Mouse (Mus musculus): ENCODE results near the gene Gpc2. TPM values are rescaled to one million over a fixed set of nuclear protein-coding genes. Genes with fewer than 3 reads are reported as not detected.

The Gpc2 gene
- polyA plus RNA-seq, 1 experiment from 2014 or later: 23.9 TPM

GRCm38 (mm10) chr5:138241511-138241910 lies 38.3 kb downstream of the Gpc2 start:
- H3K4me3 ChIP-seq (ENCODE audit: low read depth, low read length): no peak overlapping the region
- ATAC-seq (ENCODE audit: low FRiP score) (no peak), DNase-seq (ENCODE audit: low spot score) (no peak)
- H3K9me3 ChIP-seq (ENCODE audit: control insufficient read depth, low read length): no peaks in the 10 kb centered on the region
- H3K4me2 ChIP-seq (replicated peaks; ENCODE audit: low read depth, low read length): no peak overlapping the region
- no peaks in the 10 kb centered on the region for H3K27me3 ChIP-seq (ENCODE audit: control insufficient read depth, insufficient read depth, low read length)
- no peak overlapping the region for H3K27ac ChIP-seq (ENCODE audit: low read depth, low read length)
- 31% methylated on average over 2 of the region's 2 CpGs for WGBS
- no peak overlapping the region for H3K9ac ChIP-seq (ENCODE audit: low read depth, low read length)
- no peaks in the 10 kb centered on the region for H3K4me1 ChIP-seq (replicated peaks; ENCODE audit: control insufficient read depth, insufficient read depth, low read length)
- no peaks in the 10 kb centered on the region for H3K36me3 ChIP-seq (ENCODE audit: control insufficient read depth, insufficient read depth, low read length)

GRCm38 (mm10) chr5:138234224-138234623 lies 45.6 kb downstream of the Gpc2 start:
- ATAC-seq (ENCODE audit: low FRiP score): no peak
- Histone ChIP-seq H3K36me3 (ENCODE audit: control insufficient read depth, insufficient read depth, low read length) (no peaks in the 10 kb centered on the region), H3K27me3 (ENCODE audit: control insufficient read depth, insufficient read depth, low read length) (no peaks in the 10 kb centered on the region), H3K4me3 (ENCODE audit: low read depth, low read length) (no peak overlapping the region), H3K4me1 (replicated peaks; ENCODE audit: control insufficient read depth, insufficient read depth, low read length) (no peaks in the 10 kb centered on the region), H3K27ac (ENCODE audit: low read depth, low read length) (no peak overlapping the region), H3K9me3 (ENCODE audit: control insufficient read depth, low read length) (no peaks in the 10 kb centered on the region), H3K9ac (ENCODE audit: low read depth, low read length) (no peak overlapping the region), H3K4me2 (replicated peaks; ENCODE audit: low read depth, low read length) (no peak overlapping the region)
- DNase-seq (ENCODE audit: low spot score): no peak

GRCm38 (mm10) chr5:138233778-138234177 lies 46.0 kb downstream of the Gpc2 start:
- H3K9ac ChIP-seq (ENCODE audit: low read depth, low read length): no peak overlapping the region
- DNase-seq (ENCODE audit: low spot score) (no peak), ATAC-seq (ENCODE audit: low FRiP score) (no peak)
- no peaks in the 10 kb centered on the region for H3K9me3 ChIP-seq (ENCODE audit: control insufficient read depth, low read length)
- H3K36me3 ChIP-seq (ENCODE audit: control insufficient read depth, insufficient read depth, low read length): no peaks in the 10 kb centered on the region
- H3K27ac ChIP-seq (ENCODE audit: low read depth, low read length): no peak overlapping the region
- no peak overlapping the region for H3K4me2 ChIP-seq (replicated peaks; ENCODE audit: low read depth, low read length)
- 85% methylated on average over 2 of the region's 2 CpGs for WGBS
- no peak overlapping the region for H3K4me3 ChIP-seq (ENCODE audit: low read depth, low read length)
- H3K4me1 ChIP-seq (replicated peaks; ENCODE audit: control insufficient read depth, insufficient read depth, low read length): no peaks in the 10 kb centered on the region
- no peaks in the 10 kb centered on the region for H3K27me3 ChIP-seq (ENCODE audit: control insufficient read depth, insufficient read depth, low read length)

- no peak overlapping the region for H3K27ac ChIP-seq (ENCODE audit: low read depth, low read length)
- H3K4me2 ChIP-seq (replicated peaks; ENCODE audit: low read depth, low read length): no peak overlapping the region
- 89% methylated on average over 3 of the region's 3 CpGs for WGBS
- DNase-seq (ENCODE audit: low spot score): no peak
- H3K27me3 ChIP-seq (ENCODE audit: control insufficient read depth, insufficient read depth, low read length): no peaks in the 10 kb centered on the region
- no peaks in the 10 kb centered on the region for H3K9me3 ChIP-seq (ENCODE audit: control insufficient read depth, low read length)
- no peak overlapping the region for H3K9ac ChIP-seq (ENCODE audit: low read depth, low read length)
- no peaks in the 10 kb centered on the region for H3K36me3 ChIP-seq (ENCODE audit: control insufficient read depth, insufficient read depth, low read length)
- H3K4me3 ChIP-seq (ENCODE audit: low read depth, low read length): no peak overlapping the region
- no peak for ATAC-seq (ENCODE audit: low FRiP score)
- H3K4me1 ChIP-seq (replicated peaks; ENCODE audit: control insufficient read depth, insufficient read depth, low read length): no peaks in the 10 kb centered on the region
These were observed 50.3 kb downstream of the Gpc2 start for GRCm38 (mm10) chr5:138229511-138229910.

- DNase-seq (ENCODE audit: low spot score) (peak; percentile 33), ATAC-seq (ENCODE audit: low FRiP score) (no peak)
- 57% methylated on average over 3 of the region's 3 CpGs for WGBS
- Histone ChIP-seq H3K4me2 (replicated peaks; ENCODE audit: low read depth, low read length) (no peak overlapping the region), H3K27me3 (ENCODE audit: control insufficient read depth, insufficient read depth, low read length) (no peaks in the 10 kb centered on the region), H3K9ac (ENCODE audit: low read depth, low read length) (no peak overlapping the region), H3K4me3 (ENCODE audit: low read depth, low read length) (no peak overlapping the region), H3K4me1 (replicated peaks; ENCODE audit: control insufficient read depth, insufficient read depth, low read length) (no peaks in the 10 kb centered on the region), H3K9me3 (ENCODE audit: control insufficient read depth, low read length) (no peaks in the 10 kb centered on the region), H3K27ac (ENCODE audit: low read depth, low read length) (no peak overlapping the region), H3K36me3 (ENCODE audit: control insufficient read depth, insufficient read depth, low read length) (no peaks in the 10 kb centered on the region)
These were observed 51.8 kb downstream of the Gpc2 start for GRCm38 (mm10) chr5:138228026-138228425.

- Histone ChIP-seq H3K4me2 (replicated peaks; ENCODE audit: low read depth, low read length) (no peak overlapping the region), H3K36me3 (ENCODE audit: control insufficient read depth, insufficient read depth, low read length) (no peaks in the 10 kb centered on the region), H3K9me3 (ENCODE audit: control insufficient read depth, low read length) (no peaks in the 10 kb centered on the region), H3K27me3 (ENCODE audit: control insufficient read depth, insufficient read depth, low read length) (no peaks in the 10 kb centered on the region), H3K4me1 (replicated peaks; ENCODE audit: control insufficient read depth, insufficient read depth, low read length) (no peaks in the 10 kb centered on the region), H3K27ac (ENCODE audit: low read depth, low read length) (no peak overlapping the region), H3K4me3 (ENCODE audit: low read depth, low read length) (no peak overlapping the region), H3K9ac (ENCODE audit: low read depth, low read length) (no peak overlapping the region)
- no peak for ATAC-seq (ENCODE audit: low FRiP score)
- WGBS: 65% methylated on average over 2 of the region's 2 CpGs
- no peak for DNase-seq (ENCODE audit: low spot score)
These were observed 52.4 kb downstream of the Gpc2 start for GRCm38 (mm10) chr5:138227367-138227766.

GRCm38 (mm10) chr5:138226491-138226890 lies 53.3 kb downstream of the Gpc2 start:
- H3K4me2 ChIP-seq (replicated peaks; ENCODE audit: low read depth, low read length): no peak overlapping the region
- ATAC-seq (ENCODE audit: low FRiP score): no peak
- H3K4me3 ChIP-seq (ENCODE audit: low read depth, low read length): no peak overlapping the region
- DNase-seq (ENCODE audit: low spot score): no peak
- no peaks in the 10 kb centered on the region for H3K4me1 ChIP-seq (replicated peaks; ENCODE audit: control insufficient read depth, insufficient read depth, low read length)
- no peak overlapping the region for H3K27ac ChIP-seq (ENCODE audit: low read depth, low read length)
- H3K36me3 ChIP-seq (ENCODE audit: control insufficient read depth, insufficient read depth, low read length): no peaks in the 10 kb centered on the region
- no peaks in the 10 kb centered on the region for H3K27me3 ChIP-seq (ENCODE audit: control insufficient read depth, insufficient read depth, low read length)
- WGBS: 77% methylated on average over 4 of the region's 4 CpGs
- no peak overlapping the region for H3K9ac ChIP-seq (ENCODE audit: low read depth, low read length)
- H3K9me3 ChIP-seq (ENCODE audit: control insufficient read depth, low read length): no peaks in the 10 kb centered on the region

- no peak within 1 kb of the TSS for H3K9ac ChIP-seq (ENCODE audit: low read depth, low read length)
- H3K36me3 ChIP-seq (ENCODE audit: control insufficient read depth, insufficient read depth, low read length): no peaks in the 10 kb centered on the region
- no peaks in the 10 kb centered on the region for H3K4me1 ChIP-seq (replicated peaks; ENCODE audit: control insufficient read depth, insufficient read depth, low read length)
- no peak within 1 kb of the TSS for H3K4me3 ChIP-seq (ENCODE audit: low read depth, low read length)
- no peak within 1 kb of the TSS for H3K27ac ChIP-seq (ENCODE audit: low read depth, low read length)
- no peaks in the 10 kb centered on the region for H3K9me3 ChIP-seq (ENCODE audit: control insufficient read depth, low read length)
- no peaks in the 10 kb centered on the region for H3K27me3 ChIP-seq (ENCODE audit: control insufficient read depth, insufficient read depth, low read length)
- 55% methylated on average over 2 of the region's 2 CpGs for WGBS
- ATAC-seq (ENCODE audit: low FRiP score) (no peak), DNase-seq (ENCODE audit: low spot score) (no peak)
- H3K4me2 ChIP-seq (replicated peaks; ENCODE audit: low read depth, low read length): no peak within 1 kb of the TSS
These were observed 54.1 kb downstream of the Gpc2 start, which contains the start of gene Nxpe5 for GRCm38 (mm10) chr5:138225700-138226099. Gene Nxpe5, plus strand, starts transcription at chr5:138225898.
